Mouse (Mus musculus) cerebellum, adult 11-12 months (tissue): ENCODE data around the gene Smarcd2.
"Not testable (repeated sequence)": the region's sequence is repeated elsewhere in the genome, so short reads cannot be mapped to it uniquely, and the experiment has no call there.

Source experiments
- DNase-seq: peaks from one replicate; pipeline ENCODE4 v3.0.0; 2022

The Smarcd2 gene

GRCm38 (mm10) chr11:106274971-106275411 is 2.2 kb upstream of the Smarcd2 start:
- no peak for DNase-seq

- DNase-seq, result no peak
Observed at GRCm38 (mm10) chr11:106274374-106274773, 1.6 kb upstream of the Smarcd2 start.

- no peak for DNase-seq
Observed at GRCm38 (mm10) chr11:106273811-106274210, 1.0 kb upstream of the Smarcd2 start.

GRCm38 (mm10) chr11:106273311-106273684 is 526 bp upstream of the Smarcd2 start:
- no peak for DNase-seq

GRCm38 (mm10) chr11:106271794-106272643 is 753 bp downstream of the Smarcd2 start:
- DNase-seq, result peak; percentile 74

- peak; percentile 70 for DNase-seq
Observed at GRCm38 (mm10) chr11:106271131-106271793, 1.5 kb downstream of the Smarcd2 start.

GRCm38 (mm10) chr11:106269060-106269431 is 3.7 kb downstream of the Smarcd2 start:
- DNase-seq, result peak; percentile 78

GRCm38 (mm10) chr11:106268326-106269059 is 4.3 kb downstream of the Smarcd2 start:
- DNase-seq, result peak; percentile 97

- DNase-seq, result peak; percentile 88
Observed at GRCm38 (mm10) chr11:106267871-106268270, 4.9 kb downstream of the Smarcd2 start.

GRCm38 (mm10) chr11:106267311-106267852 is 5.4 kb downstream of the Smarcd2 start:
- peak; percentile 97 for DNase-seq

- DNase-seq, result no peak
Observed at GRCm38 (mm10) chr11:106266431-106266830, 6.3 kb downstream of the Smarcd2 start.

- no peak for DNase-seq
Observed at GRCm38 (mm10) chr11:106265570-106265969, 7.2 kb downstream of the Smarcd2 start.

- DNase-seq, result peak; percentile 42
Observed at GRCm38 (mm10) chr11:106264988-106265387, 7.8 kb downstream of the Smarcd2 start.

- DNase-seq, result peak; percentile 64
Observed at GRCm38 (mm10) chr11:106263963-106264362, 8.8 kb downstream of the Smarcd2 start.

GRCm38 (mm10) chr11:106260826-106261450 is 11.8 kb downstream of the Smarcd2 start:
- no peak for DNase-seq

GRCm38 (mm10) chr11:106256775-106257174 is 16.0 kb downstream of the Smarcd2 start:
- no peak for DNase-seq

- peak; percentile 96 for DNase-seq
Observed at GRCm38 (mm10) chr11:106255685-106256451, 16.9 kb downstream of the Smarcd2 start, which contains the start of the genes Ftsj3 and Psmc5. Ftsj3 (minus strand) TSS chr11:106256079. Psmc5 (plus strand) TSS chr11:106256154.

- no peak for DNase-seq
Observed at GRCm38 (mm10) chr11:106255174-106255573, 17.6 kb downstream of the Smarcd2 start.

- peak; percentile 51 for DNase-seq
Observed at GRCm38 (mm10) chr11:106254767-106255166, 18.0 kb downstream of the Smarcd2 start.

GRCm38 (mm10) chr11:106249326-106249725 is 23.4 kb downstream of the Smarcd2 start:
- DNase-seq, result no peak

GRCm38 (mm10) chr11:106246834-106247233 is 25.9 kb downstream of the Smarcd2 start:
- DNase-seq, result no peak

GRCm38 (mm10) chr11:106233978-106234377 is 38.8 kb downstream of the Smarcd2 start:
- DNase-seq, result not testable (repeated sequence)
